Mouse (Mus musculus): ENCODE results near the gene Olfr1183. TPM values are rescaled to one million over a fixed set of nuclear protein-coding genes. Genes with fewer than 3 reads are reported as not detected.
"Not testable (repeated sequence)": the region's sequence is repeated elsewhere in the genome, so short reads cannot be mapped to it uniquely, and the experiment has no call there.

Olfr1183 gene
- total RNA-seq (2021): not detected
- long read RNA-seq, experiment 1: 0 reads
- long read RNA-seq, experiment 2: 0 reads

DNA sequence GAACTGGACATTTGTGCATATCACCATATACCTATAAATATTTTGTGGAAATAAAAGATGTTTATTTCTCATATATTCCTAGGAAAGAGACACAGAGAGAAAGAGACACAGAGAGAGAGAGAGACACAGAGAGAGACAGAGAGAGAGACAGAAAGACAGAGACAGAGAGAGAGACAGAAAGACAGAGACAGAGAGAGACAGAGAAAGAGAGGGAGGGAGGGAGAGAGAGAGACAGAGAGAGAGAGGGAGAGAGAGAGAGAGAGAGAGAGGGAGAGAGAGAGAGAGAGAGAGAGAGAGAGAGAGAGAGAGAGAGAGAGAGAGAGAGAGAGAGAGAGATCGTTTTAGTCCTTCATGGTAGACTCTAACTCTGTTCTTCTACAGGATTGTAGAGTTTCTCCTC is at the start of gene Olfr1183:
Olfr1183 (plus strand) TSS at position 301 of the 400 bp plus-strand sequence.
- H3K27ac ChIP-seq; DNase-seq; H3K4me3 ChIP-seq; intact Hi-C loops (cut with DNase I): not testable (repeated sequence)

DNA sequence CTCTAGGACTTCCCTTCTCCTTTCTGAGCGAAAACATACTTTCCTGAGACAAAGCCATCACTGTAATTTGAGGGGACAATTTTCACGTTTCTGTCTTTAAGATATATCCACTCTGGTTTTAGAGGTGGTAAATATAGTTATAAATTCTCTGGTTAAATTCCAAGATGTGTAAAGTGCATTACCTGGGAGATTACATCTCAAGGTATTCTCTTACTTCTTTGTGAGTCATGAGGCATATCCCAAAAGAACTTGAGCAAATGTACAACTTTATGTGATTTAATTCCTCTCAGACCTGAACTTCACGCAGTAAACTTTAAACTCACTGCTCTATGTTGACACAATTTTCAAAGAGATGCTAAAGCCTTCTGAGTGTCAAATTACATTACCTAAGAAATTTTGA is 48.3 kb upstream of the Olfr1183 start, which contains the start of gene Olfr1179:
Olfr1179 (minus strand) TSS at position 101 of the 400 bp plus-strand sequence.
- Histone ChIP-seq H3K27ac (no peak within 1 kb of the TSS), H3K4me3 (no peak within 1 kb of the TSS)
- no peak for DNase-seq
- intact Hi-C loops (cut with DNase I): no loop called here
- TF ChIP-seq CTCF (IDR thresholded peaks at IDR 0.05): no peak

DNA sequence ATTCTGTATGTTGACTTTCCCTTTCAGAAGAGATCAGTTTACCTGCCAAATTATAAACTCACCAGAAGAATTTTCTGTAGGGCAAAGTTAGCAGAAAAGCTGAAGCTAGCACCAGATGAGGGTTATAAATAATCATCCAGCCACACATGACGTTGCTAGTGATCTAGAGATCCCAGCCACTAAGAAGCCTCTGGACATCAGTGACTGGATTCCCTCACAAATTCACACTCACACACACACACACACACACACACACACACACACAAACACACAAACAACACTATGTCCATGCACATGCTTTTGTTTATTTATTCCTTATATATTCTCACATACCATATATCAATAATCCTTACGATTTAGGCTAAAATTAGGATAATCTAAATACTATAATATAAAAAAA is 35.6 kb upstream of the Olfr1183 start, which contains the start of gene Olfr1180:
Olfr1180 (minus strand) TSS at position 101 of the 400 bp plus-strand sequence.
- no peak for DNase-seq
- intact Hi-C loops (cut with DNase I): no loop called here
- TF ChIP-seq CTCF (IDR thresholded peaks at IDR 0.05): no peak
- H3K27ac ChIP-seq: no peak within 1 kb of the TSS
- H3K4me3 ChIP-seq: no peak within 1 kb of the TSS

DNA sequence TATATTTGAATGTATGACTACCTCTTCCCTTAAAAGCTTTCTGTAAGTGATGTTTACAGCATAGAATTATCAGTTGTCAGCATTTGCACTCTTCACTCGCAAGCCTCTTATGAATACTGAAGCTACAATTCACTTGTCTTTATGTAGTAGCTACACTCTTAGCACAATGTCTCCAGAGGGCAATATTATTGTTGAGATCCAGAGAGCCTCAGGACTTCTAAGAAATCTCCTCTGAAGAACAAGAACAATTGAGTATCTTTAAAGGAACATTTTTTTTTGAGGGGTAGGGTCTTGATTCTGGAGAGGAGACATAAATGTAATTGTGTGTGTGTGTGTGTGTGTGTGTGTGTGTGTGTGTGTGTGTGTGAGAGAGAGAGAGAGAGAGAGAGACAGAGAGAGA is 28.6 kb upstream of the Olfr1183 start, which contains the start of gene Olfr1181:
Olfr1181 (minus strand) TSS at position 101 of the 400 bp plus-strand sequence.
- intact Hi-C loops (cut with DNase I): no loop called here
- no peak for DNase-seq
- TF ChIP-seq CTCF (IDR thresholded peaks at IDR 0.05): no peak
- no peak within 1 kb of the TSS for H3K27ac ChIP-seq
- H3K4me3 ChIP-seq: no peak within 1 kb of the TSS

DNA sequence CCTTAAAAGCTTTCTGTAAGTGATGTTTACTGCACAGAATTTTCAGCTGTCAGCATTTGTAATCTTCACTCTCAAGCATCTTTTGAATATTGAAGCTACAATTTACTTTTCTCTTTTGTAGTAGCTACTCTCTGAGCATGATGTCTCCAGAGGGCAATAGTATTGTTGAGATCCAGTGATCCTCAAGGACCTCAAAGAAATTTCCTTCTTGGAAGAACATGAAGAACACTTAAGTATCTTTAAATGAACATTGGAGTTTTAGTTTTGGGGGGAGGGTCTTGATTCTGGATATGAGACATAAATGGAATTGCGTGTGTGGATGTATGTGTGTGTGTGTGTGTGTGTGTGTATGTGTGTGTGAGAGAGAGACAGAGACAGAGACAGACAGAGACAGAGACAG is 5.6 kb upstream of the Olfr1183 start, which contains the start of gene Gm13757:
Gm13757 (minus strand) TSS at position 101 of the 400 bp plus-strand sequence.
- DNase-seq: no peak
- H3K27ac ChIP-seq: no peak within 1 kb of the TSS
- intact Hi-C loops (cut with DNase I): no loop called here
- no peak for TF ChIP-seq CTCF (IDR thresholded peaks at IDR 0.05)
- H3K4me3 ChIP-seq: no peak within 1 kb of the TSS

DNA sequence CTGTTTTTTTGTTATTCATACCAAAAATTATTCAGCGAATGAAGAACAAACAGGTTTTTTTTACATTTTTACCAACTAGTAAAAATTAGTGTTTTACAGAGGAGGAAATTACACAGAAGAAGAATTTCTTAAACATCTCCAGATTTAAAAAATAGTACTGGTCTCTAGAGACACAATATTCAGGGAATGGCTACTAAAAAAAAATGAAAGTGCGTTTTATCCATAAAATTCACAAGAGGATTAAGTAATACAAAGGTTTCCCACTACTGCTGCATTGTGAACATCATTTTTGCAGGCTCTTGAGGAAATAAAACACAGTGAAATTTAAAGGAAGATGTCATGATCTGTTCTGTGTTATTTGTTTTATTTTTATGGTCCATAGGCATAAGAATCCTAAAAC is 28.6 kb downstream of the Olfr1183 start, which contains the start of gene Olfr1184:
Olfr1184 (plus strand) TSS at position 301 of the 400 bp plus-strand sequence.
- no peak for DNase-seq
- no peak within 1 kb of the TSS for H3K4me3 ChIP-seq
- no peak within 1 kb of the TSS for H3K27ac ChIP-seq
- no peak for TF ChIP-seq CTCF (IDR thresholded peaks at IDR 0.05)
- intact Hi-C loops (cut with DNase I): no loop called here

DNA sequence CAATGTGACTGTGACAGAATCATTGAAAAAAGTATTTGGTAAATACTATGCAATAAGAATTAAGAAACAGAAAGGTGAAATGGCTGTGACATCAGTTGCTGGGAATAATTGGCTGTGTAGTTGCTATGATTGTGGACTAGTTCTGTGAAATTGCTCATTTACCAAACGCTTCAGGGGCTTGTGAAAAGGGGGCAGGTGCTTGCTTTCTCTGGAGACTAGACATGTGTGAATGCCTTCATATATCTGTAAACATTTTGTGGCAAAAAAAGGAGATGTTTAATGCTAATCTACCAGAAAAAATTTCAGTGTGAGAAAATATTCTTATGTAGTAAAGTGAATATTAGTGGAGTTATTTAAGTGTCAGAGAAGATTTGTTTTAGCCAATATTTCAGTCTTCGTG is 38.4 kb downstream of the Olfr1183 start, which contains the start of gene Olfr1185-ps1:
Olfr1185-ps1 (plus strand) TSS at position 301 of the 400 bp plus-strand sequence.
- no peak for TF ChIP-seq CTCF (IDR thresholded peaks at IDR 0.05)
- no peak for DNase-seq

DNA sequence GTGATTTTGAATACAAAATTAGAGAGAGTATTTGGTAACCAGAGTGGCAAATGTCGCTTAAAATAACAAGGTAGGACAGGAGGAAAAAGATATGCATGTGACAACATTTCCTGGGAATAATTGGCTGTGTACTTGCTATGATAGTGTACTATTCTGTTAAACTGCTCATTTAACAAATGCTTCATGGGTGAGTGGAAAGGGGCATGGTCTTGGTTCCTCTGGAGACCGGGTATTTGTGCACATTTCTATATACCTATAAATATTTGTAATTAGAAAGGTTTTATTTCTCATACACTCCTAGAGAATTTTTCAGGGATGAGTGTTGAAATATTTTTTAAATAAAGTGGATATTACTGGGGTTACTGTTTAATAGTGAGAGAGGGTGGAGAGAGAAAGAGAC is 63.6 kb downstream of the Olfr1183 start, which contains the start of gene Olfr1186:
Olfr1186 (plus strand) TSS at position 301 of the 400 bp plus-strand sequence.
- Histone ChIP-seq H3K4me3 (no peak within 1 kb of the TSS), H3K27ac (no peak within 1 kb of the TSS)
- no peak for TF ChIP-seq CTCF (IDR thresholded peaks at IDR 0.05)
- DNase-seq: no peak
- intact Hi-C loops (cut with DNase I): no loop called here

More for the DNA sequence above, 38.4 kb downstream of the Olfr1183 start, which contains the start of gene Olfr1185-ps1:
- intact Hi-C loops (cut with DNase I): no loop called here
- Histone ChIP-seq H3K27ac (no peak within 1 kb of the TSS), H3K4me3 (no peak within 1 kb of the TSS)

Other genes with a start within 250 kb of the Olfr1183 start
- gene Olfr1170, start 226.5 kb upstream of the Olfr1183 start, total RNA-seq (2021): not detected
- gene Olfr1173, start 175.0 kb upstream of the Olfr1183 start, total RNA-seq (2021): not detected
- gene Olfr1174-ps, start 139.7 kb upstream of the Olfr1183 start, total RNA-seq (2021): not detected
- gene Olfr1175-ps, start 127.7 kb upstream of the Olfr1183 start, total RNA-seq (2021): not detected
- not detected for gene Olfr1176, start 118.1 kb upstream of the Olfr1183 start, total RNA-seq (2021)
- gene Olfr1177-ps, start 108.4 kb upstream of the Olfr1183 start, total RNA-seq (2021): not detected
- gene Olfr1178, start 67.8 kb upstream of the Olfr1183 start, total RNA-seq (2021): not detected
- not detected for gene Olfr1179, start 48.4 kb upstream of the Olfr1183 start, total RNA-seq (2021)
- gene Olfr1180, start 35.7 kb upstream of the Olfr1183 start, total RNA-seq (2021): not detected
- gene Olfr1181, start 28.7 kb upstream of the Olfr1183 start, total RNA-seq (2021): not detected
- not detected for gene Gm13757, start 5.7 kb upstream of the Olfr1183 start, total RNA-seq (2021)
- not detected for gene Olfr1184, start 28.7 kb downstream of the Olfr1183 start, total RNA-seq (2021)
- not detected for gene Olfr1185-ps1, start 38.5 kb downstream of the Olfr1183 start, total RNA-seq (2021)
- gene Olfr1186, start 63.7 kb downstream of the Olfr1183 start, total RNA-seq (2021): not detected
- not detected for gene Olfr1188, start 102.1 kb downstream of the Olfr1183 start, total RNA-seq (2021)
- gene Olfr1189, start 131.6 kb downstream of the Olfr1183 start, total RNA-seq (2021): not detected
- not detected for gene Olfr1191-ps1, start 185.7 kb downstream of the Olfr1183 start, total RNA-seq (2021)
- not detected for gene Olfr1192-ps1, start 193.6 kb downstream of the Olfr1183 start, total RNA-seq (2021)
- gene Olfr1193, start 220.8 kb downstream of the Olfr1183 start, total RNA-seq (2021): not detected
- gene Olfr1195, start 234.3 kb downstream of the Olfr1183 start, total RNA-seq (2021): not detected
- gene Olfr1196, start 249.7 kb downstream of the Olfr1183 start, total RNA-seq (2021): not detected